Mouse (Mus musculus): ENCODE measurements around the gene Gm11733. TPM values are rescaled to one million over a fixed set of nuclear protein-coding genes. Genes with fewer than 3 reads are reported as not detected.

Gm11733 gene
- polyA plus RNA-seq (2012; rRNA removed) = not detected in 2 replicates

DNA sequence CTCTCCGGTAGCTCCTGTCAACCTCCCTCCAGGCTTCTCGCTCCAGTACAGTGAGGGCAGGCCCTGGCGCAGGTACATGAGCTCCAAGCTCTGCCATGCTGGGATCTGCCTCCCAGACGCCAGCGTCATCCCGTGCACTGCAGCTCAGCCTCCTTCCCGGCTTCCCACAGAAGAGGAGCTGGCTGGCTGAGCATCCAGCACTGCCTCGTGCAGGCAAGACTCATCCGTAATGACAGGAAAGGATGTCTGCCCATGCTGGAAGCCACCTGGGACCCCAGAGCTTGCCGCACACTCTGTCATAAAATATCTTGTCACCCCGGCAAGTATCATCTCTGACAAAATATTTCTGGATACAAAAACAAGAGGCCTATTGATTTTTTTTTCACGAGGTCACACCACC lies at the start of gene Gm11733:
Gene Gm11733 (plus strand): TSS at position 171 of the 400 bp plus-strand sequence.

Other genes with a start within 250 kb of the Gm11733 start
- gene Tnrc6c, start 169.9 kb downstream of the Gm11733 start, polyA plus RNA-seq (2012; rRNA removed) = 5.4 and 5.7 TPM in 2 replicates

Data from stomach, adult 2 months (tissue).